Mouse (Mus musculus): ENCODE results near the gene Kcnk3. TPM values are rescaled to one million over a fixed set of nuclear protein-coding genes. Genes with fewer than 3 reads are reported as not detected.

Kcnk3 gene
- total and polyA plus RNA-seq, 2 experiments from 2014 or later = 12.7 to 23.2 TPM

GRCm38 (mm10) chr5:30665360-30665759 is 77.4 kb downstream of the Kcnk3 start:
- 92% methylated on average over 9 of the region's 9 CpGs for WGBS
- Histone ChIP-seq H3K4me1 (ENCODE audit: insufficient read depth, low read length) (0 out of 2 replicates have a peak, but pooled peaks cover 3% of the 10 kb centered on the region), H3K27me3 (ENCODE audit: insufficient read depth, low read length) (no peaks in the 10 kb centered on the region), H3K4me3 (ENCODE audit: low read length) (no peak overlapping the region), H3K4me2 (ENCODE audit: low read depth, low read length) (no peak overlapping the region), H3K9ac (replicated peaks; ENCODE audit: low read length) (no peak overlapping the region), H3K36me3 (ENCODE audit: insufficient read depth, low read length) (no peaks in the 10 kb centered on the region), H3K27ac (no peak overlapping the region), H3K9me3 (ENCODE audit: low read length) (no peaks in the 10 kb centered on the region)
- DNase-seq (ENCODE audit: low spot score) (no peak), ATAC-seq (no peak)
- TF ChIP-seq CTCF (IDR thresholded peaks at IDR 0.05; ENCODE audit: low read depth) = no peak

- H3K27ac ChIP-seq = peak overlapping the region; percentile 49; the same call in 1 of the 2 replicates
- H3K9me3 ChIP-seq (ENCODE audit: low read length) = no peaks in the 10 kb centered on the region
- DNase-seq (ENCODE audit: low spot score) = no peak
- no peaks in the 10 kb centered on the region for H3K36me3 ChIP-seq (ENCODE audit: insufficient read depth, low read length)
- 55% methylated on average over 6 of the region's 6 CpGs for WGBS
- peak overlapping the region; percentile 97 for H3K4me2 ChIP-seq (ENCODE audit: low read depth, low read length)
- no peak for ATAC-seq
- TF ChIP-seq CTCF (IDR thresholded peaks at IDR 0.05; ENCODE audit: low read depth) = no peak
- 0 out of 2 replicates have a peak, but pooled peaks cover 3% of the 10 kb centered on the region for H3K4me1 ChIP-seq (ENCODE audit: insufficient read depth, low read length)
- H3K9ac ChIP-seq (replicated peaks; ENCODE audit: low read length) = peak overlapping the region; percentile 42; the same call in 1 of the 2 replicates
- peak overlapping the region; percentile 85 for H3K4me3 ChIP-seq (ENCODE audit: low read length)
- H3K27me3 ChIP-seq (ENCODE audit: insufficient read depth, low read length) = no peaks in the 10 kb centered on the region
These were observed 78.0 kb downstream of the Kcnk3 start for GRCm38 (mm10) chr5:30665968-30666367.

DNA sequence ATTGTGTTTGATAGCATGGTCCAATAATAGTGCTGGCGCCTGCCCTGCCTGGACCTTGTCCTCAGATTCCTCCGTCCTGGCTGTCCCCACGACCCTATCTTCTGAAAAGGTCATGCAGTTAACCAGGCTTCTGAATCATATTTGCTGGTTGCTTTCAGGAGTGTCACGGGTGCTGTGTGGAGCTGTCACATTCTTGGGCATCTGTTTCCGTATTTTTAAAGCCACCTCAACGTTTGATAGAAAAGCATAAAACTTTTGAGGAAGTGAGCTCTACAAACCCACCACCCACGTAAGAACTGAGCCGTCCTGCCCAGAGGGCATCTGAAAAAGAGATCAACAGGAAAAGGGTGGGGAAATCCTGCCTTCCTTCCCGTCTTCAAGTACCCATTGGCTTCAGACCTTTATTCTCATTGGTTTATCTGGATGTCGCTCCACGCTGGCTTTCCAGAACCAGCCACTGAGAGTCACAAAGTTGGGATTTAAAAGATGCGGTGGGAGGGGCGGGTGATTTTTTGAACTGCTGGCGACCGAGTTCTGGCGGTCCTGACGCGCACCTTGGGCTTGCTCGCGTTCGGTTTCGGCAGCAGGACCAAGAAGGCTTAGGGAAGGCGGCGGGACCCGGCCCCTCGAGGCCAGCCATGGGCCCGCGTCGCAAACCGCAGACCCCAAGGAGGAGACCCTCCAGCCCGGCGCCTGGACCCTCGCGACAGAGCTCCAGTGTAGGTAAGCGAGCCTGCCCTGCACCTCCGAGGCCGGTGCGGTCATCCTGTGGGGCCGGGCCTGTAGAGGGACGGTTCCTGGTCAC is 78.6 kb downstream of the Kcnk3 start, which contains the start of gene Cenpa:
Gene Cenpa, plus strand, starts transcription at position 387 of the 805 bp plus-strand sequence.
- no peak for TF ChIP-seq CTCF (IDR thresholded peaks at IDR 0.05; ENCODE audit: low read depth)

DNA sequence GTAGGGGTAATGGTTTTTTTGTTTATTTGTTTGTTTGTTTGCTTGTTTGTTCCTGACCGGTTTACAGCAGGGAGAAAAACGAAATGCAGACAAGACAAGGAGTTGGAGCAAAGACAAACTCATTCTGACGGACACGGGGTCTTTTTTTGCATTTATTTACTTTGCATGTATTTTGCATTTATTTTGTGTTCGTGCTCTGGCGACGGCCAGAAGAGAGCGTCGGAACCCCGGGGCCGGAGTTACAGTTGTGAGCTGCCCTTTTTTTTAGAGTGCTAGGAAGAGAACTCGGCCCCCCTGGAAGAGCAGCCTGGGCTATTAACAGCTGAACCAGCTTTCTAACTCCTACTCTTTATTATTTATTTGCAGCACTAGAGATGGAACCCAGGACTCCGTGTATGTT is 79.2 kb downstream of the Kcnk3 start:
- ATAC-seq (no peak), DNase-seq (ENCODE audit: low spot score) (no peak)
- H3K27me3 ChIP-seq (ENCODE audit: insufficient read depth, low read length) = no peaks in the 10 kb centered on the region
- WGBS = under 1% methylated on average over 13 of the region's 13 CpGs
- H3K27ac ChIP-seq = no peak overlapping the region
- H3K4me2 ChIP-seq (ENCODE audit: low read depth, low read length) = peak overlapping the region; percentile 97
- no peak for TF ChIP-seq CTCF (IDR thresholded peaks at IDR 0.05; ENCODE audit: low read depth)
- no peaks in the 10 kb centered on the region for H3K9me3 ChIP-seq (ENCODE audit: low read length)
- peak overlapping the region; percentile 85 for H3K4me3 ChIP-seq (ENCODE audit: low read length)
- H3K36me3 ChIP-seq (ENCODE audit: insufficient read depth, low read length) = no peaks in the 10 kb centered on the region
- H3K4me1 ChIP-seq (ENCODE audit: insufficient read depth, low read length) = 0 out of 2 replicates have a peak, but pooled peaks cover 3% of the 10 kb centered on the region
- H3K9ac ChIP-seq (replicated peaks; ENCODE audit: low read length) = peak overlapping the region; percentile 56

More for the DNA sequence above, 78.6 kb downstream of the Kcnk3 start, which contains the start of gene Cenpa:
- DNase-seq (ENCODE audit: low spot score) = peak; percentile 95
- WGBS = under 1% methylated on average over 40 of the region's 40 CpGs
- H3K27ac ChIP-seq = peak within 1 kb of the TSS; percentile 49
- H3K36me3 ChIP-seq (ENCODE audit: insufficient read depth, low read length) = no peaks in the 10 kb centered on the region
- ATAC-seq = peak; percentile 97
- H3K4me3 ChIP-seq (ENCODE audit: low read length) = peak within 1 kb of the TSS; percentile 85
- peak within 1 kb of the TSS; percentile 97 for H3K4me2 ChIP-seq (ENCODE audit: low read depth, low read length)
- 0 out of 2 replicates have a peak, but pooled peaks cover 3% of the 10 kb centered on the region for H3K4me1 ChIP-seq (ENCODE audit: insufficient read depth, low read length)
- H3K9me3 ChIP-seq (ENCODE audit: low read length) = no peaks in the 10 kb centered on the region
- no peaks in the 10 kb centered on the region for H3K27me3 ChIP-seq (ENCODE audit: insufficient read depth, low read length)
- peak within 1 kb of the TSS; percentile 56 for H3K9ac ChIP-seq (replicated peaks; ENCODE audit: low read length)

- no peaks in the 10 kb centered on the region for H3K9me3 ChIP-seq (ENCODE audit: low read length)
- H3K36me3 ChIP-seq (ENCODE audit: insufficient read depth, low read length) = no peaks in the 10 kb centered on the region
- H3K27ac ChIP-seq = no peak overlapping the region
- ATAC-seq (no peak), DNase-seq (ENCODE audit: low spot score) (no peak)
- peak overlapping the region; percentile 97 for H3K4me2 ChIP-seq (ENCODE audit: low read depth, low read length)
- WGBS = 9% methylated on average over 3 of the region's 3 CpGs
- no peak for TF ChIP-seq CTCF (IDR thresholded peaks at IDR 0.05; ENCODE audit: low read depth)
- peak overlapping the region; percentile 85 for H3K4me3 ChIP-seq (ENCODE audit: low read length)
- H3K27me3 ChIP-seq (ENCODE audit: insufficient read depth, low read length) = no peaks in the 10 kb centered on the region
- H3K4me1 ChIP-seq (ENCODE audit: insufficient read depth, low read length) = 0 out of 2 replicates have a peak, but pooled peaks cover 3% of the 10 kb centered on the region
- H3K9ac ChIP-seq (replicated peaks; ENCODE audit: low read length) = no peak overlapping the region
These were observed 79.7 kb downstream of the Kcnk3 start for GRCm38 (mm10) chr5:30667686-30668085.

DNA sequence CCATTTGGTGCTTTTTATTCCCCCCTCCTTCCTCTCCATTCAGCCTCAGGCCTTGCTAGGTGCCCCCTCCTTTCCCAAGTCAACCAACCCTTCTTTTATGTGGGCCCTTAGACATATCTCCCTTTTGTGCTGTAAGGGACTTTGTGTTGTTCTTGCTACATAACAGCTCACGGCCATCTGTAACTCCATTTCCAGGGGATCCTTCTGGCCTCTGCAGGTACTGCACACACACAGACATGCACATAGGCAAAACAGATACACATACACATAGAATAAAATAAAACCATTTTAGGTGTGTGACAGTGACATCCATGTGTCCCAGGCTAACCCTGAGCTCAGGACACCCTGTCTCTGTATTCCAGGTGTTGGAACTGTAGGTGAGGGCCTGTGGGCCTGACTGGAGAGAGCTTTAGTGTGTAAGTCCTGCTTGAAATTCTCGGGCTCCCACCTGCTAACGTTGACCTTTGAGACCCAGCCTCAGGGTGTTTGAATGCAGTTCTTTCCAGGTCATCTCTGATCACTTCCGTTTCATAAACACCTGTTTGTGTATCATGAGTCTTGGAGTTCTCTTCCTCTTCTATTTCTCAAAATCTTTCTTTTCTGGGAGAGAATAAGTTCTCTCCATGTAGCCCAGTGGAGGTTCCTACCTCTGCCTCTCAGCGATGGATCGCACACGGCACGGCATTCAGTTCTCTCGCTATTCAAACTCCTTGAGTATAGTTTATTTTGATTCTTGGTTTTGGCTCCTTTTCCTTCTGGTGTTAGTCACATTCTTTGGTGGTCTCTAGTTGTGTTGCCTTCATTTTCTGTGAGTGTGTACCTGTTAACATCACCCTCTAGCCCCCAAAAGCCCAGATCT is 80.9 kb downstream of the Kcnk3 start:
- Histone ChIP-seq H3K4me2 (ENCODE audit: low read depth, low read length) (0 out of 2 replicates have a peak overlapping the region, but pooled peaks have one; percentile 2), H3K4me3 (ENCODE audit: low read length) (no peak overlapping the region), H3K4me1 (ENCODE audit: insufficient read depth, low read length) (0 out of 2 replicates have a peak, but pooled peaks cover 3% of the 10 kb centered on the region), H3K27me3 (ENCODE audit: insufficient read depth, low read length) (no peaks in the 10 kb centered on the region), H3K27ac (no peak overlapping the region), H3K36me3 (ENCODE audit: insufficient read depth, low read length) (no peaks in the 10 kb centered on the region), H3K9me3 (ENCODE audit: low read length) (no peaks in the 10 kb centered on the region), H3K9ac (replicated peaks; ENCODE audit: low read length) (no peak overlapping the region)
- DNase-seq (ENCODE audit: low spot score) = no peak
- 93% methylated on average over 9 of the region's 9 CpGs for WGBS
- no peak for TF ChIP-seq CTCF (IDR thresholded peaks at IDR 0.05; ENCODE audit: low read depth)
- ATAC-seq = no peak

Measured in hindbrain, postnatal 0 days (tissue).